Mouse (Mus musculus) bone marrow macrophage, adult 2 months (primary cell): ENCODE results near the gene Fam72a.

Source experiments
- CTCF ChIP-seq: IDR thresholded peaks from 2 replicates; pipeline ENCODE4 v1.5.1; 2012; ENCODE audit warnings: low read depth, mild to moderate bottlenecking, low read length, moderate library complexity
- POLR2A ChIP-seq: IDR thresholded peaks from 2 replicates; pipeline ENCODE4 v1.6.1; 2012; ENCODE audit warnings: mild to moderate bottlenecking, low read depth, low read length, borderline replicate concordance

- TF ChIP-seq CTCF (no peak), POLR2A (no peak)
Observed at GRCm38 (mm10) chr1:131528561-131529166, 961 bp downstream of the Fam72a start.
